Mouse (Mus musculus): ENCODE results near the gene Rab11b.
"Not testable (repeated sequence)": the region's sequence is repeated elsewhere in the genome, so short reads cannot be mapped to it uniquely, and the experiment has no call there.

Rab11b gene

DNA sequence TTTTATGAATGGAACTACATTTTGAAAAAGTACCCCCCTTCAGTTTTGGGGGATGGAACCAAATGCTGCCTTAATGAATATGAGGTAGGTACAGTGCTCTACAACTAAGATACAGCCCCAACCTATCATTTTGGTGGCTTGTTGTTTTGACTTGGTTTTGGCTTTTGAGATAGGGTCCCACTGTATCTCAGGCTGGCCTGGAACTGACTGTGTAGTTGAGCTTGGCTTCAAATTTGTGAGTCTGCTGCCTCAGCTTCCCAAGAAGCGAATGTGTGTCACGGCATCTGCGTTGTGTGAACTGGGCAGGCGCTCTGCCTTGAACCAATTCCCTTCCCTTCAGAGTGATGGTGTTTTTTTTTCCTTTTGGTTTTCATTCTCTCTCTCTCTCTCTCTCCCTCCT is 11.3 kb upstream of the Rab11b start:
- DNase-seq (ENCODE audit: low spot score in 2 of 2), result no peak

DNA sequence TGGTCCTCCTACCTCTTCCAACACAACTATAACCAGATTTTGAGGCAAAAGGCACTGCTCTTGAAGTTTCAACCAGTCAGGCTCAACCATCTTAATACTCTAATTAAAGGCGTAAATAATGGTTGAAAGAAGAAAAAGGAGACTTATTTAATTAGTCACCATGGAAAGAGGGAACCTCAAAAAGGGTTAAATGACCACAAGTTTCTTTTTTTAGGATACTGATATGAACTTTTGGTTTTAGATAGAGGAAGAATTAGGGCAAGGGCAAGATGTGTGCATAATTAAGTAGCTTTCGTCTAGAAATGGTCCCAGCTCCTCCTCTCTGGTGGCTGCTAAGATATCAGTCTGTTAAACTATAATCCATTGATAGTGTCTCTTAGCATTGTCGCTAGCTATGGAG is 6.1 kb upstream of the Rab11b start:
- DNase-seq (ENCODE audit: low spot score in 2 of 2), result no peak

DNA sequence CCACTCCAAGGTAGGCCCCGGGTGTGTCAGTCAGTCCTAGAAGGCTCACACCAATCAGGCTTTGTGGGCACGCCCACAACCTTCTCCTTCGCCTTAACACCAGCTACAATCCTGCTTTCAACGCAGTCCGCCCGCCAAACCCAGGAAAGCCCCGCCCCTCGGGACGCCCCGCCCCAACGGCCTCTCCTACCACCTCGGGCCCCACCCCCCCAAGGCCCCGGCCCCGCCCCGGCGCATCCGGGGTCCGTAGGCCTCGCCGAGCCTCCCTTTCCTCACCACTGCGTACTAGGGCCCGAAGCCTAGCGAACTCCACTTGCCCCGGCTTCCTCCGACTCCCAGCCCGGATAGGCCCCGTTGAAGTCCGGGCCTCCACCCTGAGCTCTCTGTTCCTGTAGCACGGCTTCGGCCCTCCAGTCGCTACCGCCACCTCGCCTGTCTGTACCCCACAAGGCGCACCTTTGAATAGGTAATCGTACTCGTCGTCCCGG is 519 bp downstream of the Rab11b start:
- peak; percentile 82 to 87 for DNase-seq (ENCODE audit: low spot score in 2 of 2)

DNA sequence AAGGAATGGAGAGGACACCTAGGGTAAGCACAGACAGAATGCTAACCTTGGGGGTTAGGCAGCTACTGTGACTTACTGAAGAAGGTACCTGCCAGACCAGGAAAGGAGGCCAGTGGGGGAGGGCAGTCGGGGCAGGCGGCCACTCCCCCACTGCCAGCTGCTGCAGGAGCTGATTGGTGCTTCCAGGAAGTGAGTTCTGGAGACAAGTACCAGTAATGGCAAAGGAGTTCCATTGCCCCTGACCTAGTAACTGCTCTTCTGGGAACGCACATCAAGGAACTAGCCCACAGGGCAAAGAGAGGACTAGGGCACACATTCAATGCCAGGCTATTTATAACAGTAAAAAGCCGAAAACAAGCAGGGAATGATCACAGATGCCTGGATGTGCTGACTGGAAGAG is 3.1 kb downstream of the Rab11b start:
- DNase-seq (ENCODE audit: low spot score in 2 of 2), result no peak

DNA sequence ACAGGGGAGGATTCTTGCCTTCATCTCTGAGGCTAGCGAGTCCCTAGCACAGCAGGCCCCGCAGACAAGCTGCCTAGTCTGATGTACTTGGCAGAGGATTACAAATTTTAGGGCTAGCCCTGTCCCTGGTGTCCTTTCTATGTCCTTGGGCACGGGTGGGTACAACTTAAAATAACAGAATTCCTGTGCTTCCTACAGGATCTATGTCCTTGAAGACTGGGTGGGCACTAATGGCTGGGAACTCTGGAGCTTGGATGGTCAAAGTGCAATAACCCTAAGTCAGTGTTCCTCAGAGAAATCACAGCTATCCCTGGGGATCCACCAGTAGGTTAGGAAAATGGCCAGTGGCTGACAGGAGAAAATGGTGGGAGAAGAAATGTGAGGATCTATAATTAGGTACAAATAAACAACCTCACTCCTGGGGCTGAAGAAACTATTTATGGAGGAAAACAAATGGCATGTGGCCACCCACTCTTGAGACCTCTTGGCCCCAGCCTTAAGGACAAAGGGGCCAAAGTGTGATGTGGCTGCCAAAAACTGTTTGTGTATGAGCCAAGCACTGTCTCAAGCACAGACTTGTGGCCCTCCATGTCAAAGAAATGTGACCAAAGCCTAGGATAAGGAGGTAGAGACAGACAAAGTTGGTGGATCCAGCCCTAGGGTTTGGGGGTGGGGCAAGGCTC is 4.1 kb downstream of the Rab11b start:
- no peak for DNase-seq (ENCODE audit: low spot score in 2 of 2)

DNA sequence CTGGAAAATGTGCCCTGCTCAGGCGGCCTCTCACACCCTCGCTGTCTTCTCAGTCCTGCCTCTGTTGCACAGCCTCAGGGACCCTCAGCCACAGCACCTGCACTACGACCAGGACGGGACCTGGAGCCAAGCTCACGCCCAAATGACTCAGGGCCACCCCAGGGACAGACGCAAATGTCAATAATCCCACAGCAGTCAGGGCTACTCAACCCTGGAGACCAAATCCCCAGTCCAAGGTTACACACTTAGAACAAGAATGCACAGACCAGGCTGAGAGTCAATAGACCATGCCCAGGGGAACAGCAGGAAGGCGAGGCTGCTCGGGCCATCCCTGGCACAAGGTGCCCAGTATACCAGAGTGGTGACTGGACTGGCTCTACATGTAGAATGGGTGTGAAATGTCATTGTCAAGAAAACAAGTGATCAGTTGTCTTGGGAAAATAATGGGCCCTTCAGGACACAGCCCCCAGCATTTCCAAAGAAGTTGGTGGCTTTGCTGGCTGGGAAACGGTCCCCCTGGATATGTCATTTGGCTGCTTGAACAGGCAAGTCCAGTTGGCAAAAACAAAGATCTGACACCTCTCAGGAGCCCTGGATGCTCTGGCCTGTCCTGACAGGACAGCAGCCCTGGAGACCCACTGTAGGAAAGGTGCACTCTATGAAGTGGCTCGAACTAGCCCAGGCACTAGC is 4.8 kb downstream of the Rab11b start:
- DNase-seq (ENCODE audit: low spot score in 2 of 2), result no peak

DNA sequence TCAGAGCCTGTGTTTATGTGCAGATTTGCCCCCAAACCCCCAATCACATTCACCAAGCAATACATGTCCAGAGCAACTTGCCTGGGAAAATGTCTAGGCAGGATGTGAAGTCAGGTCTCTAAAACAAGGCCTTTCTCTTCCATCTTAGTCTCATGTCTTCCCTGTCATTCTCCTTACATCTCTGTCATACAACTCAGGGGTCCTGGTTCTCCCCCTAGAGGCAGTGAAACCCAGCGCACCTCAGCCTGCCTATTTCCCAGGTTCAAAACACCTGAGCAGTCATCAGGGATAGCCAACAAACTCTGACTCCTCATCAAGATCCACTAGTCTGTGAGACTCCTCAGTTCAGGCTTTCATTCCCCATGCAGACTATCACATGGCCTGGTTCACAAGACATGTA is 5.7 kb downstream of the Rab11b start:
- DNase-seq (ENCODE audit: low spot score in 2 of 2), result no peak

DNA sequence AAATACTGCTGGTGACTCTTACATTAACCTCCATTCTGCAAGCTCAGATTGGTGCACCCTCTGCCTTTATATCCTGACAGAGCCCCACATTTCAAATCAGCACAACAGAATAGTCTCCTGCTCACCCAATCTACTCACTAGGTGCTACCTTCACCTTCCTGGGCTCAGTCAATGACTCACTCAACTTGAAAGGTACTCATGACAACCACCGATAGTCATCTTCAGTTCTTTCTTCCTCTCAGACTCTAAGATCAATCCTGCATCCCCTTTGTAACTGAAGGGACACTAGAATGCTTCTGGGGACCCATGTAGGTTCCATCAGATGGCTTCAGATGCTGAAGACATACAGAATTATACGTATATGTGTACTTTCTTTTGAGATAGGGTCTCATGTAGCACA is 8.0 kb downstream of the Rab11b start:
- no peak for DNase-seq (ENCODE audit: low spot score in 2 of 2)

DNA sequence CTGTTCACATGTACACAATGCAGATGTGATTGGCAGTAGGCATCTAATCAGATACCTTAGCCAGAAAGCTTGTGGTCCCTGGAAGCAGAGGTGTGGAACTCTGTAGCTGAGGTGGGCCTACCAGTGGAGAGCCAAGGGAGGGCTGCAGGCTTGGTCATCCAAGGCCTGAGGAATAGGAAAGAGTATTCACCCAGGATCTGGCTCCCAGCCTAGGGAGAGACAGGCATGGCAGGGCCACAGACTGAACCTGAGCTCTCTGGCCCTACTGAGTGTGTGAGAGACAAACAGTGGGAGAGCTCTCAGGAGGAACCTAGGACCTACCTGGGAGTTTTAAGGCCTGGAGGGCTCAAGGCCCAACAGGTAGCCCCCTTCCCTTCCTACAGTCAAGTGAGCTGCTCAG is 9.1 kb downstream of the Rab11b start:
- DNase-seq (ENCODE audit: low spot score in 2 of 2), result no peak

DNA sequence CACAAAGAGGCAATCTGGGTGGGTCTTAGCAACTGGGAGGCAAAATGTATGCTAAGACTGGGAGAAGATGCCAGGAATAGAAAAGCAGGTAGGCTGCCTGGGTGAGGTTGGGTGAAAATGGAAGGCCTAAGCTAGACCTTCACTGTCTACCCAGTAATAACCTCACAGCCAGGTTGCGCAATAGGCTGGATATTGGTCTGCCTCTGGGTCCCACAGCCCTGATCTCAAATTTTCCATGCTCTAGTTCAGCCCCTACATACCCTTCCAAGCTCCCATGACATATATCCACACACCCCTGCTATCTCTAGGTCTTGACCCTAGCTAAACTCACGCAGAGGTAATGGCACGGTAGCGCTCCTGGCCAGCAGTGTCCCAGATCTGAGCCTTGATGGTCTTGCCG is 10.9 kb downstream of the Rab11b start:
- DNase-seq (ENCODE audit: low spot score in 2 of 2), result no peak

DNA sequence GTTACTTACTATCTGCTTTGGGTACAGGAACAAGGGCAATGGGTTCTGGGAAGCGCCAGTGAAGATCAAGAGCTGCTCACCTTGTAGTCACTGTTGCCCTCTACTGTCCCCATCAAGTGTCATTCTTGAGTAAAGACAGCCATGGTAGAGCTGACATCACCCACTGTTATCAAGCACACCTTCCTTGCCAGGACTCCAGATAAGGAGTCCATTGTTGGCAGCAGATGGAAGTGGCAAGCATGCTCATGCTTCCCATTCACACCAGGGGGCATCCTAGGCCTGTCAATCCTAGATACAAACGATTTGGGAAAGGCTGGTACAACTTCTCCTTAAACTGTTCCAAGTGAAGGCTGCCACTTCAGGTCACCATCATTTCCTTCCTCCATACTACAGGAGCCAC is 14.3 kb downstream of the Rab11b start:
- peak in 1 of 2 experiments; percentile 32 for DNase-seq (ENCODE audit: low spot score in 2 of 2)

DNA sequence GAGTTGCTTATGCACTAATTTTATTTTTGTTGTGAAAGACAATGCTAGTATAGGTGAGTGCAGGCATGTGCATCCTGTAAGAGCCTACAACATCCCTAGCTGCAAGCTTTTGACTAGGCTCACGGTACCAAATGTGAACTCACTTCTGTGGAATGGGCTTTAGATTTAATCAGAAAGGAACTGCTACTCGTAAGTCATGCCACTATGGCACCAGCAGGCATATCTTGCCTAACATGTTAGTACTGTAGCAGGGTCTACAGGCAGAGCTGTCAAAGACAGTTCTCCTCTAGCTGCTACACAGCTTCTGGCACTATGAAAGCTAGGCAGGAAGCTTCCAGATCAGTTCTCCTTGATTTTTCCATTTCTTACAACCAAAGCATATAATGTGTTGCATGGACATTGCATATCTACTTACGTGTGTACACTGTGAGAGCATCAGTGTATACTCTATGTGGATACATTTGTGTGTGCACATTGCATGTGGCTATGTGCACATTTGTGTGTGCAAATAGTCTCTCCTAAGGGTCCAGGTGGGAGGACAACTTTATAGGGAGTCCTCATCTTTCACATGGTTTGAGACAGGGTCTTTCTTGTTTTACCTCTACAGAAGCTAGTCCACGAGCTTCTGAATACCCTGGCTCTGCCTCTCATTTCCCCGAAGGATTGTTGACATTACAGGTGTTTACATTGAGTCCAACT is 15.5 kb downstream of the Rab11b start:
- DNase-seq (ENCODE audit: low spot score in 2 of 2), result no peak

DNA sequence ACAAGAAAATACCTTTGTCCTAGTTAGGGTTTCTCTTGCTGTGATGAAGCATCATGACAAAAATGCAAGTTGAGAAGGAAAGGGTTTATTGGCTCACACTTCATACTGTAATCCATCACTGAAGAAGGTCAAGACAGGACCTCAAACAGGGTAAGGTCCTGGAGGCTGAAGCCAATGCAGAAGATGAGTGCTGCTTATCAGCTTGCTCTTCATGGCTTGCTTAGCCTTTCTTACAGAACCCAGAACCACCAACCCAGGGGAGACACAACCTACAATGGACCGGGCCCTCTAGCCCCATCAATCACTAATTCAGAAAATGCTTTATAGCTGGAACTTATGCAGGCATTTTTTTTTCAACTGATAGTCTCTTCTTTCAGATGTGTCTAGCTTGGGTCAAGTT is 17.9 kb downstream of the Rab11b start:
- DNase-seq (ENCODE audit: low spot score in 2 of 2), result no peak

DNA sequence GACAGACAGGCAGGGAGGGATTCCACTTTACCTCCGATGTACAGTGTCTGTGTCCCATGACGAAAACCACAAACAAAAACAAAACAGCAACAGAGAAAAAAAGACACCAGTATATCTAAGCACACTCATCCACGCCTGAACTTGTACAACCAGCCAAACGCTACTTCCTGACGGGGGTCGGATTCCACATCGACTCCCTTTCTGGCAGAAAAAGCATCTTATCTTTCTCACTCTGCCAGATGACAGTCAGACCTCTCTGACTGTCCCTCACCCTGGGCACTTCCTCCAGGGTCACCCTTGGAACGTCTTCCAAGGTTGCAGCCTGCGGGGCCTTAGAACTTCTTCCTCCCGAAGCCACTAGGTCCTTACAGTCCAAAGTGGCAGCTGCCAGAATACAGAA is 26.8 kb downstream of the Rab11b start:
- not testable (repeated sequence) for DNase-seq (ENCODE audit: low spot score in 2 of 2)

DNA sequence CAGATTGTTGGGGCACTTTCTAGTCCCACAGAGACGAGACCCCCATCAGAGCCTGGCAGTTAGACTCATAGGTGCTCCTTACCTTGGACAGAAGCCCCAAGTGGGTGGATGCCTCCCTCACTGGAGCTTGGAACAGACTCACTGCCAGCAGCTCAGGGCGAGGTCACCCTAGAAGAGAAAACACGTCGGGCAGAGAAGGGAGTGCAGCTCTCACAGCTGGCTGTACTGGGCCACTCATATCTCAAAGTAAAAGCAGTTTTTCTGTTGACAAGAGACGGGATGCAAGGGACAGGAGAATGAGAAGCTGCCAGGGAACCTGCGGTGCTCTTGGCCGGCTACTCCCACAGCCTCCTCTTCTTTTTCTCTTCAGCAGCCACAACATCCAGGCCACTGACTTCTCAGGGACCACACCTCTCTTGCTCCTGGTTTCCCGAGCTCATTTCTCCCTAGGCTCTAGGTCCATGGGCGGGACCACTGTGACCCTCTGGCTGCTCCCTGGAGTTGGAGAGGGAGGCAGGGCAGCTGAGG is 27.7 kb downstream of the Rab11b start:
- DNase-seq (ENCODE audit: low spot score in 2 of 2), result not testable (repeated sequence)

DNA sequence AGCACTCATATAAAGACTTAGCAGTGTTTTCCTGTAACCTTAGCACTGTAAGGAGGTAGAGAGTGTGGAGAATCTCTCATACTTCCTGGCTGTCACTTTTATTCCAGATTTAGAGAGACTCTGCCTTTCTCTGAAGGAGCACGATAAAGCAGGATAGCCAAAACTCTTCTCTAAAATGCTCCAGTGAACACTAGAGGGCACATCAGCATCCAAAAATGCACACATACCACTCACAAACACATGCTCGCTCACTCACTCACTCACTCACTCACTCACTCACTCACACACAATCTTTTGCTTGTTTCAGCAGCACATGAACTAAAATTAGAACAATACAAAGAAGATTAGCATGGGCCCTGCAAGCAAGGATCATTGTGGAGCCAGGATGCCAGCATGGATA is 31.1 kb downstream of the Rab11b start:
- DNase-seq (ENCODE audit: low spot score in 2 of 2), result no peak

DNA sequence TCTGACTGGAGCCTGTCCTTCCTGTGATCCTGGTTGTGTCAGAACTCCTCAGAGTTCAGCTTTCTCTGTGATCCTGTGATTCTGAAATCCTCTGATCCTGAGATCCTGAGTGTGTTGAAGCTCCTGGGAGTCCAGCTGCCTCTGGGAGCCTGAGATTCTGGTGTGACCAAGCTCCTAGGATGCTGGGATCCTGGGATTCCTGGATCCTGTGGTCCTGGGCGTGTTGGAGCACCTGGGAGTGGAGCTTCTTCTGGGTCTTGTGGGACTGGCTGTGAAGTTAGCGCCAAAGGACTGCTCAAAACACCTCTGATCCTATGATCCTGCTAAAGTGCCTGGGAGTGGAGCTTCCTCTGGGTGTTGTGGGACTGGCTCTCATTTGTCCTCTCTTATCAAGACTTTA is 31.9 kb downstream of the Rab11b start:
- no peak for DNase-seq (ENCODE audit: low spot score in 2 of 2)

DNA sequence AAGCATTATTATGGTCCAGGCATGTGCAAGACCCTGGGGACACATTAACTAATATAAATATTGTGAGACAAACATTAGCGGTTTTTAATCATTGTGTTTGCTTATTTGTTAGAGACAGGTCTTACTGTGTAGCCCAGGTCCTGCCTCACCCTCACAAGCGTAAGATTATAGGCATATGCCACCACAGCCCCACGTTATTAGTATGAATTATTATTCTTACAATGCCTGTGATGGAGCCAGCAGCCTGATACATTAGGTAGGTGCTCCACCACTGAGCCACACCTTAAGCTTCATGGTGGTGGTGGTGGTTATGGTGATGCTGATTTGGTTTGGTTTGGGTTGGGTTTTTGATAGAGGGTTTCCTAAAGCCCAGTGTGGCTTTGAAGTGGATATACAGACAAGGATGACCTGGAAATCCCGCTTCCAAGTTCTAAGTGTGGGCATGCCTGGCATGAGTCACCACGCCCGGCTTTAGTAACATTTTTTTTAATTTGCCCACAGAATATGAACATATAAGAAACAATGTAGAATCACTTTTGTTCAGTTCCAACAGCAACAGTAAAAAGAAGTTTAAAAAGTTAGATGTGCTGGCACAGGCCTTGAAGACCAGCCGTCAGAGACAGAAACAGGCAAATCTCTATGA is 40.5 kb downstream of the Rab11b start:
- DNase-seq (ENCODE audit: low spot score in 2 of 2), result peak; percentile 18 to 21

DNA sequence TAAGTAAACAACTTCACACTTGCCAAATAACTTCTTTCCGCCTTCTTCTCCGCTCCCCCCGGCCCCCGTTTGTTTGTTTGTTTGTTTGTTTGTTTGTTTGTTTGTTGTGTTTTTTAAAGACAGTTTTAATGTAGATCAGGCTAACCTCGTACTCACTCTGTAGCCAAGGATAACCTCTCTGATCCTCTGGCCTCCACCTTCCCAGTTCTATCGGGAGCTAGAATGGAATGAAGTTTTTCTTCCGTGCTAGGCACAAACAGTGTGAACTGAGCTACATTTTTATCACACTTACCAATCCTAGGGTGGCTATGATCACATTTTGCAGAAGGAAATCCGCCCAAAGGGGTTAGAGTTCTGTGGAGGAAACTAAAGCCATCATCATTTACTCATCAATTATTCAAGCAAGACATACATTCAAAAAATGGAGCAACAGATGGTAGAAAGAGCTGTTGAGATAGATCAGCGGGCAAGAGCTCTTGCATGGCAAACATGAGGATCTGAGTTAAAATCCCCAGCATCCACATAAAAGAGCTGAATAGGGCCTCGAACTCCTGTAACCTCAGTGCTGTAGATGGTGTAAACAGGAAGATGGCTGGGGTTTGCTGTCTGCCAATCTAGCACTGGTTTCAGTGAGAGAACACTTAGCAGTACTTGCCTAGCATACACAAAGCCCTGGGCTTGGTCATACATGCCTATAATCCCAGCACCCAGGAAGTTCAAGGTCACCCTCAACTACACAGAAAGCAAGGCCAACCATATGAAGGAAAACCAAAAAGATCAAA is 41.2 kb downstream of the Rab11b start:
- DNase-seq (ENCODE audit: low spot score in 2 of 2), result no peak

DNA sequence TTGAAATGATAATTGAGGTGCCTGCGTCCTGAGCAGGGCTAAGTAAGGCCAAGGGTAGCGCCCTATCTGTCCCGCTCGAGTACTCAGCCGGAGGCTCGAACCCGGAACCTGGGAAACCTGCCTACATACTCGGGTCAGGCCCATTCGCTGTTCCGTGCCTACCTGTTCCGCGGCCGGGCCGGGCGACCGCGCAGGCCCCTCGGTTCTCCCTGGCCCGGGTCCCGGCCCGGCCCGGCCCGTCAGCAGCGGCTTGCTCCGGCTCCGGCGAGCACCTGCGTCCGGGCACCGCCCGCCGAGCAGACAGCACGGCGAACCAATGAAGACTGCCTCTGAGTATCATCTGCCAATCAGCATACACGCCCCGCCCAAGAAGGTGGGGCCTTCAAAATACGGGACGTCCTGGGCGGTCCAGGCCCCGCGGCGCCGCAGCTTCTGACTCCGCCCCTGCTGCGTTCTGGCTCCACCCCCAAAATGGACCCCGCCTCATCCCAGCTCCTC is 41.9 kb downstream of the Rab11b start, which contains the start of gene March2:
March2 (minus strand) TSS at position 287 of the 498 bp plus-strand sequence.
- peak; percentile 94 to 97 for DNase-seq (ENCODE audit: low spot score in 2 of 2)

DNA sequence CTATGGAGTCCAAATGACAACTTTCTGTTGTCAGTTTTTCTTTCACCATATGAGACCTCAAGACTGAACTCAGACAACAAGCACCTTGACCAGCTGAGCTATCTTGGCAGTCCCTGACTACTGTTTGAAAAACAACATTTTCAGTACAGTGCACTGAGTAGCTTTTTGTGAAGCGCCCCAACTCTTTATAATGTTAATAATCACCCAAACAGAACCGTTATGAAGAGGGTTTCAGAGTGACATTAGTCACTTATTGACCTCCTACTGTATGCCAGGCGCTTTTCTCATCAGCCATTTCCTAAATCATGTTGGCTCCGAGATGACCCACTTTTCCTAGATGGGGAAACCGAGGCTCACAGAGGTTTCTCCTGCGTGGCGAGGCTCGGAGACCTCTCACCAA is 42.3 kb downstream of the Rab11b start:
- DNase-seq (ENCODE audit: low spot score in 2 of 2), result no peak

All from right cerebral cortex, adult 2 months (tissue).